Mouse (Mus musculus) B cell, adult 2 months (primary cell): Measurements from ENCODE around the gene Npvf.
"Not testable (repeated sequence)": the region's sequence is repeated elsewhere in the genome, so short reads cannot be mapped to it uniquely, and the experiment has no call there.

ENCODE experiments used
- DNase-seq, 2 experiments: peaks; one replicate each; pipeline ENCODE4 v3.0.0; 2022

The Npvf gene

GRCm38 (mm10) chr6:50639656-50640055 lies 14.6 kb downstream of the Npvf start:
- no peak for DNase-seq

GRCm38 (mm10) chr6:50626170-50626569 lies 28.1 kb downstream of the Npvf start:
- not testable (repeated sequence) for DNase-seq

GRCm38 (mm10) chr6:50618273-50618672 lies 36.0 kb downstream of the Npvf start:
- not testable (repeated sequence) for DNase-seq

- DNase-seq, result peak; percentile 73 to 74
Observed at GRCm38 (mm10) chr6:50601620-50602019, 52.6 kb downstream of the Npvf start.
